Mouse (Mus musculus): ENCODE results near the gene Tbc1d1. TPM values are rescaled to one million over a fixed set of nuclear protein-coding genes. Genes with fewer than 3 reads are reported as not detected.
A peak's percentile ranks its signal among the peaks of the same experiment; 100 is the strongest.

Gene Tbc1d1
- polyA plus RNA-seq, 1 experiment = 41.8 TPM

- TF ChIP-seq POLR2AphosphoS2 (IDR thresholded peaks at IDR 0.05; ENCODE audit: insufficient read length, low read depth) = no peak
- TF ChIP-seq CEBPB (IDR thresholded peaks at IDR 0.05; ENCODE audit: insufficient read depth, poor library complexity, severe bottlenecking) = 0 out of 2 replicates have a peak, but pooled peaks have one; percentile 42
- no peak for TF ChIP-seq MAX (IDR thresholded peaks at IDR 0.05; ENCODE audit: low read depth)
- TF ChIP-seq MYOG (IDR thresholded peaks at IDR 0.05; ENCODE audit: control insufficient read depth in 1 of 3, insufficient read depth in 1 of 3, insufficient read length in 2 of 3, low read depth in 2 of 3) = peak; percentile 87 to 99 (median 95)
- no peak for TF ChIP-seq REST (IDR thresholded peaks at IDR 0.05; ENCODE audit: insufficient read depth, insufficient read length)
- no peak for TF ChIP-seq E2F4 (IDR thresholded peaks at IDR 0.05; ENCODE audit: insufficient read depth)
- peak; percentile 59 to 98 (median 94) for TF ChIP-seq MYOD1 (IDR thresholded peaks at IDR 0.05; ENCODE audit: control insufficient read depth in 1 of 3, insufficient read length in 2 of 3, low read depth in 2 of 3)
- peak; percentile 38 for TF ChIP-seq SRF (IDR thresholded peaks at IDR 0.05; ENCODE audit: control insufficient read depth, insufficient read length, low read depth)
- TF ChIP-seq TCF3 (IDR thresholded peaks at IDR 0.05; ENCODE audit: insufficient read length, low read depth) = peak; percentile 89
- no peak for TF ChIP-seq USF1 (IDR thresholded peaks at IDR 0.05; ENCODE audit: low read depth)
- TF ChIP-seq TCF12 (IDR thresholded peaks at IDR 0.05; ENCODE audit: insufficient read depth, poor library complexity, severe bottlenecking) = peak; percentile 92
- no peak for TF ChIP-seq POLR2A (IDR thresholded peaks at IDR 0.05; ENCODE audit: insufficient read length, low read depth)
- Histone ChIP-seq H3K79me2 (ENCODE audit: control insufficient read depth, insufficient read depth) (peaks cover 7% of the 10 kb centered on the region), H3K4me2 (ENCODE audit: low read depth) (peak overlapping the region; percentile 8), H3K36me3 (ENCODE audit: control insufficient read depth, insufficient read depth) (no peaks in the 10 kb centered on the region), H3K27me3 (ENCODE audit: control insufficient read depth, insufficient read depth, insufficient read length) (no peaks in the 10 kb centered on the region), H3K4me3 (no peak overlapping the region), H3ac (ENCODE audit: control insufficient read depth, insufficient read length) (no peak overlapping the region)
Observed at GRCm38 (mm10) chr5:64198624-64199023, 42.5 kb downstream of the Tbc1d1 start.

GRCm38 (mm10) chr5:64201071-64201470, 45.0 kb downstream of the Tbc1d1 start:
- no peaks in the 10 kb centered on the region for H3K36me3 ChIP-seq (ENCODE audit: control insufficient read depth, insufficient read depth)

GRCm38 (mm10) chr5:64202306-64202705, 46.2 kb downstream of the Tbc1d1 start:
- Histone ChIP-seq H3ac (ENCODE audit: control insufficient read depth, insufficient read length) (no peak overlapping the region), H3K4me2 (ENCODE audit: low read depth) (no peak overlapping the region), H3K27me3 (ENCODE audit: control insufficient read depth, insufficient read depth, insufficient read length) (no peaks in the 10 kb centered on the region), H3K4me3 (no peak overlapping the region), H3K79me2 (ENCODE audit: control insufficient read depth, insufficient read depth) (peaks cover 7% of the 10 kb centered on the region), H3K36me3 (ENCODE audit: control insufficient read depth, insufficient read depth) (no peaks in the 10 kb centered on the region)
- TF ChIP-seq TCF3 (IDR thresholded peaks at IDR 0.05; ENCODE audit: insufficient read length, low read depth) (no peak), MYOD1 (IDR thresholded peaks at IDR 0.05; ENCODE audit: control insufficient read depth in 1 of 3, insufficient read length in 2 of 3, low read depth in 2 of 3) (no peak), TCF12 (IDR thresholded peaks at IDR 0.05; ENCODE audit: insufficient read depth, poor library complexity, severe bottlenecking) (no peak), CEBPB (IDR thresholded peaks at IDR 0.05; ENCODE audit: insufficient read depth, poor library complexity, severe bottlenecking) (no peak), E2F4 (IDR thresholded peaks at IDR 0.05; ENCODE audit: insufficient read depth) (no peak), SRF (IDR thresholded peaks at IDR 0.05; ENCODE audit: control insufficient read depth, insufficient read length, low read depth) (no peak), REST (IDR thresholded peaks at IDR 0.05; ENCODE audit: insufficient read depth, insufficient read length) (no peak), MAX (IDR thresholded peaks at IDR 0.05; ENCODE audit: low read depth) (no peak), MYOG (IDR thresholded peaks at IDR 0.05; ENCODE audit: control insufficient read depth in 1 of 3, insufficient read depth in 1 of 3, insufficient read length in 2 of 3, low read depth in 2 of 3) (no peak), USF1 (IDR thresholded peaks at IDR 0.05; ENCODE audit: low read depth) (no peak), POLR2A (IDR thresholded peaks at IDR 0.05; ENCODE audit: insufficient read length, low read depth) (no peak), POLR2AphosphoS2 (IDR thresholded peaks at IDR 0.05; ENCODE audit: insufficient read length, low read depth) (no peak)

More at GRCm38 (mm10) chr5:64201071-64201470, 45.0 kb downstream of the Tbc1d1 start:
- Histone ChIP-seq H3K4me2 (ENCODE audit: low read depth) (no peak overlapping the region), H3K79me2 (ENCODE audit: control insufficient read depth, insufficient read depth) (peaks cover 7% of the 10 kb centered on the region), H3K4me3 (no peak overlapping the region), H3ac (ENCODE audit: control insufficient read depth, insufficient read length) (no peak overlapping the region), H3K27me3 (ENCODE audit: control insufficient read depth, insufficient read depth, insufficient read length) (no peaks in the 10 kb centered on the region)
- TF ChIP-seq TCF3 (IDR thresholded peaks at IDR 0.05; ENCODE audit: insufficient read length, low read depth) (no peak), SRF (IDR thresholded peaks at IDR 0.05; ENCODE audit: control insufficient read depth, insufficient read length, low read depth) (no peak), CEBPB (IDR thresholded peaks at IDR 0.05; ENCODE audit: insufficient read depth, poor library complexity, severe bottlenecking) (no peak), TCF12 (IDR thresholded peaks at IDR 0.05; ENCODE audit: insufficient read depth, poor library complexity, severe bottlenecking) (no peak), REST (IDR thresholded peaks at IDR 0.05; ENCODE audit: insufficient read depth, insufficient read length) (no peak), POLR2A (IDR thresholded peaks at IDR 0.05; ENCODE audit: insufficient read length, low read depth) (no peak), MYOG (IDR thresholded peaks at IDR 0.05; ENCODE audit: control insufficient read depth in 1 of 3, insufficient read depth in 1 of 3, insufficient read length in 2 of 3, low read depth in 2 of 3) (no peak), POLR2AphosphoS2 (IDR thresholded peaks at IDR 0.05; ENCODE audit: insufficient read length, low read depth) (no peak), MYOD1 (IDR thresholded peaks at IDR 0.05; ENCODE audit: control insufficient read depth in 1 of 3, insufficient read length in 2 of 3, low read depth in 2 of 3) (no peak), MAX (IDR thresholded peaks at IDR 0.05; ENCODE audit: low read depth) (no peak), USF1 (IDR thresholded peaks at IDR 0.05; ENCODE audit: low read depth) (no peak), E2F4 (IDR thresholded peaks at IDR 0.05; ENCODE audit: insufficient read depth) (no peak)

- Histone ChIP-seq H3ac (ENCODE audit: control insufficient read depth, insufficient read length) (no peak overlapping the region), H3K79me2 (ENCODE audit: control insufficient read depth, insufficient read depth) (peaks cover 6% of the 10 kb centered on the region), H3K36me3 (ENCODE audit: control insufficient read depth, insufficient read depth) (no peaks in the 10 kb centered on the region), H3K4me3 (no peak overlapping the region), H3K27me3 (ENCODE audit: control insufficient read depth, insufficient read depth, insufficient read length) (no peaks in the 10 kb centered on the region), H3K4me2 (ENCODE audit: low read depth) (no peak overlapping the region)
- TF ChIP-seq USF1 (IDR thresholded peaks at IDR 0.05; ENCODE audit: low read depth) (no peak), E2F4 (IDR thresholded peaks at IDR 0.05; ENCODE audit: insufficient read depth) (no peak), TCF3 (IDR thresholded peaks at IDR 0.05; ENCODE audit: insufficient read length, low read depth) (no peak), CEBPB (IDR thresholded peaks at IDR 0.05; ENCODE audit: insufficient read depth, poor library complexity, severe bottlenecking) (no peak), POLR2A (IDR thresholded peaks at IDR 0.05; ENCODE audit: insufficient read length, low read depth) (no peak), REST (IDR thresholded peaks at IDR 0.05; ENCODE audit: insufficient read depth, insufficient read length) (no peak), POLR2AphosphoS2 (IDR thresholded peaks at IDR 0.05; ENCODE audit: insufficient read length, low read depth) (no peak), MYOG (IDR thresholded peaks at IDR 0.05; ENCODE audit: control insufficient read depth in 1 of 3, insufficient read depth in 1 of 3, insufficient read length in 2 of 3, low read depth in 2 of 3) (no peak)
Observed at GRCm38 (mm10) chr5:64205610-64206009, 49.5 kb downstream of the Tbc1d1 start.

Measured in myocyte (in vitro differentiated cells).